Mouse (Mus musculus) left cerebral cortex, adult 8-10 months (tissue): Measurements from ENCODE around the gene Nrbp1. TPM values are rescaled to one million over a fixed set of nuclear protein-coding genes. Genes with fewer than 3 reads are reported as not detected.
"Not testable (repeated sequence)": the region's sequence is repeated elsewhere in the genome, so short reads cannot be mapped to it uniquely, and the experiment has no call there.

Experiments used
- DNase-seq, 2 experiments: peaks; one replicate each; pipeline ENCODE4 v3.0.0; 2022; ENCODE audit warnings: low spot score in 2 of 2
- total RNA-seq, 4 experiments: library from RNA; stranded (reverse); gene quantifications; 2 replicates each; pipeline ENCODE4 v1.2.4; 2022

The Nrbp1 gene
- total RNA-seq, 4 experiments from 2014 or later, result 85.2 to 91.1 (median 87.6) TPM

GRCm38 (mm10) chr5:31204421-31204820 is 36.2 kb upstream of the Nrbp1 start:
- DNase-seq, result no peak

- not testable (repeated sequence) for DNase-seq
These were observed 24.1 kb upstream of the Nrbp1 start for GRCm38 (mm10) chr5:31216554-31216953.

- no peak for DNase-seq
These were observed 22.4 kb upstream of the Nrbp1 start for GRCm38 (mm10) chr5:31218294-31218693.

- no peak for DNase-seq
These were observed 21.6 kb upstream of the Nrbp1 start for GRCm38 (mm10) chr5:31219070-31219469.

GRCm38 (mm10) chr5:31219474-31219873 is 21.2 kb upstream of the Nrbp1 start:
- DNase-seq, result no peak

DNA sequence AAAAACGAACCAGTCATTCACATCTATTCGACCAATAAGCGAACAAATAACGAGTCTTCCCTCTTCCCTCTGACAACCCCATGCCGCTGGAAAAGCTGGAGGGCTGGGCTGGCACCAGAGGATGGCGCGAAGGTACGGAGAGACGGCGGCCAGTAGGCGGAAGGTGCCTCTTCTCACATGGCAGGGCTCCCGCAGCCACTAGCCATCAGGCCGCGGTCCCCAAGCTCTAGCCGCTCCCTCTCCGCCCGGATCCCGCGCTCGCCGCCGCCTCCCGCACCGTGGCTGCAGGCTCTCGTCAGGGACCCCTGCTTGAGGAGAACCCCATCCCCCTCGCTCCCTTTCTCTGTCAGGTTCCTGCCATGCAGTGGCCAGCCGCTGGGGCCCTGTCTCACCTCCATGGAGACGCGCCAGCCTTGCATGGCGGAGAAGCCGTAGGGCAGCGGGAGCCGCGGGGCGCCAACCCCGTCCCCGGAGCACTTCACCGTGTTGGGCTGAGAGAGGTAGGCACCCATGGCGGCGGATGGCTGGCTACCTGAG is 20.7 kb upstream of the Nrbp1 start:
- no peak for DNase-seq

DNA sequence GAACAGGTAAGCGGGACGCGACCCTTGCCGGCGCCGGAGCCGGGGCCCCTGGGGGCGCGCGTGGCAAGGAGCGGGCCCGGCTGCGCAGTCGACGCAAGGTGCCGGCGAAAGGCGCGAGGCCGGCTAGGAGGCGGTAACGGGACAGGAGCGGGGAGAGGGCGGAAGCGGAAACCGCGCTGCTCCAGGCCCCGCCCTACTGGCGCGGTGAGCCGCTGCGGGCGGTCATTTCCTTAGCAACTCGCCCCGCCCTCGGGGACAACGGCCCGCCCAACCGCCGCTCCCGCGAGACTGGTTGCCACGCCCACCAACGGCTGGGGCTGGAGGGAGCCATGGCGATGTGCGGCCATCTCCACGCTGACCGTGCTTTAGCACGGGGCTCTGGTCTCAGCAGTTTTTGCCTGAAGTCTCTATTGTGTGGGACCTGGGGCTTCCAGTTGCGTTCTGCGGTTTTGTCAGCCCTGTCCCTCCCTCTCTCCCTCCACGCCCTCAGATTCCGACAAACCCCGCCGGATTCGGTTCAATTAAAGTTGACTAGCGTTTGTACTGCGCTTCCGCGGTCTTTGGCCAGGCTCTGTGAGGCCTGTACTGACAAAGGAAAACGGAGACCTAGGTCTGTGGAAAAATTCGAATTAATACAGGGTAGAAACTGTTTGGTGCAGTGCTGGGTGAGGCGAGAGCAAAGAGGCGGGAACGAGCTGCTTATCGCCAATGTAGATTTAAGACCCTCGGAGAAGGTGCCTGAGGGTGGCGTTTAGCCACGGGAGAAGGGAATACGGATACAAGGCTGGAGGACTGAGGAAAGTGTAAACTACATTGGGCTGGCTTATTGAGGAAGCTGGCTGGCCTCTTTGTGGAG is 20.0 kb upstream of the Nrbp1 start, which contains the start of gene Ppm1g:
Gene Ppm1g (minus strand): TSS at position 240 of the 856 bp plus-strand sequence.
- DNase-seq, result peak; percentile 88 to 93

DNA sequence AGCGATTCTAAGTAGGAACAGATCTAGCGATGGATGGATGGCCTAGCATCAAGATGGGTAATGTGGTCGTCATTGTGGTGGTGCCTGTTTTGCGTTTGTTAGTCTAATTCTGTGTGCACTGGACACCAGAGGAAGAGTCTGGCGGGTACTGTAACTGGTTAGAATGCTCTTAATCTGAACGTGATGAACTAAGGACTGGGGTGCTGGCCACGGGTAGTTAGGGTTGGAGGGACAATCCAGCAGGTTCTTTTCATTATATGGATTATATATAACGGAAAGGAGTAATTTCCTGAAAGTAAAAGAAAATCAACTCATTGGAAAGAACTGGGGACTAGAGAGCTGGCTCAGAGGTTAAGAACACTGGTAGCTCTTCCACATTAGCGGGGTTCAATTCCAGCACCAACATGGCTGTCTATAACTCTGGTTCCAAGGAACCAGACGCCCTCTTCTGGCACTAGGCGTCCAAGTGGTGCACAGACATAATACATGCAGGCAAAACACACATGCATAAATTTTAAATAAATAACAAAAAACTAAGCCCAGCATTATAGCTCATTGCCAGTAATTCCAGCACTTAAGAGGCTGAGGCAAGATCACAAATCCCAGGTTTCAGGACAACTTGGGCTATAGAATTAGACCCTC is 19.2 kb upstream of the Nrbp1 start:
- DNase-seq, result no peak

DNA sequence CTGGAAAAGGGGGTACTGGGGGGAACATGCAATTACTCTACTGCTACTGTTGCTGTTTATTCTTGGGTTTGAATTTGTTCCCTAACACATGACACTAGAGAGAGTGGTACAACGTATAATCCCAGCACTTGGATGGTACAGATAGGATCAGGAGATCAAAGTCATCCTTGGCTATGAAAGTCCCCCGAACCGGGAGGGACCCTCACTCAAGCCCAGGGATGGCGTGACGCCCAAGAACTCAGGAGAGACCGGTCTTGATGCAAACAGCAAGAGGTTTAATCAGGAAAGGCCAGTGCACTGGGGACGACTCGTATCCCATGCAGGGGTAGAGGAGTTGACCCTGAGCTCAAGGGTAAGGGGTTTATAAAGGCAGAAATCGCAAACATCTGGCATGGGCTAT is 18.0 kb upstream of the Nrbp1 start:
- DNase-seq, result no peak

- DNase-seq, result no peak
These were observed 14.0 kb upstream of the Nrbp1 start for GRCm38 (mm10) chr5:31226641-31227040.

- DNase-seq, result no peak
These were observed 914 bp downstream of the Nrbp1 start for GRCm38 (mm10) chr5:31241522-31242034.

- no peak for DNase-seq
These were observed 1.5 kb downstream of the Nrbp1 start for GRCm38 (mm10) chr5:31242191-31242590.

GRCm38 (mm10) chr5:31250716-31251115 is 10.1 kb downstream of the Nrbp1 start:
- no peak for DNase-seq

DNA sequence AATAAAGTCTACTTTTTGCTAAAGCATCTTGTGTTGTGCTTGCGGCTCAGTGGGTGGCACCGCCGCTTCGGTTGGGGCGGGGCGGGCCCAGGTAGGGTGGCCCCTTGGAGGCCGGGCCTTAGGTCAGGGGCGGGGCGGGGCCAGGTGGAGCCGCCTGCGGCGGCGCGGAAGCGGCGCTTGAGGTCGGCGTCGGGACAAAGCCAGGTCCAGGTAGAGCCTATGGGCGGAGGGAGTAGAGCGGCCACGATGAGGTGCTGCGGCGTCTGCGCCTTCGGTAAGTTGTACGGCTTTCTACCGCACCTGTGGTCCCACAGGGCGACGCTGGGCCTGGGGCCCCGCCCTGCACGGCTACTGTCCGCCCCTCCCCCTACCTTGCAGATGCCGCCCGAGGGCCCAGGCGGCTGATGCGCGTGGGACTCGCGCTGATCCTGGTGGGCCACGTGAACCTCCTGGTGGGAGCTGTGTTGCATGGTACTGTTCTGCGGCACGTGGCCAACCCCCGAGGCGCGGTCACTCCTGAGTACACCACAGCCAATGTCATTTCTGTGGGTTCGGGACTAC is 11.0 kb downstream of the Nrbp1 start, which contains the start of gene Krtcap3:
Gene Krtcap3 (plus strand): TSS at position 151 of the 561 bp plus-strand sequence.
- DNase-seq, result no peak

- no peak for DNase-seq
These were observed 11.5 kb downstream of the Nrbp1 start for GRCm38 (mm10) chr5:31252151-31252550.

- DNase-seq, result no peak
These were observed 12.3 kb downstream of the Nrbp1 start for GRCm38 (mm10) chr5:31252795-31253545.

- DNase-seq, result no peak
These were observed 13.1 kb downstream of the Nrbp1 start for GRCm38 (mm10) chr5:31253806-31254205.

- no peak for DNase-seq
These were observed 13.8 kb downstream of the Nrbp1 start for GRCm38 (mm10) chr5:31254452-31254851.

- DNase-seq, result no peak
These were observed 14.2 kb downstream of the Nrbp1 start for GRCm38 (mm10) chr5:31254901-31255300.

- DNase-seq, result no peak
These were observed 14.7 kb downstream of the Nrbp1 start for GRCm38 (mm10) chr5:31255381-31255780.

DNA sequence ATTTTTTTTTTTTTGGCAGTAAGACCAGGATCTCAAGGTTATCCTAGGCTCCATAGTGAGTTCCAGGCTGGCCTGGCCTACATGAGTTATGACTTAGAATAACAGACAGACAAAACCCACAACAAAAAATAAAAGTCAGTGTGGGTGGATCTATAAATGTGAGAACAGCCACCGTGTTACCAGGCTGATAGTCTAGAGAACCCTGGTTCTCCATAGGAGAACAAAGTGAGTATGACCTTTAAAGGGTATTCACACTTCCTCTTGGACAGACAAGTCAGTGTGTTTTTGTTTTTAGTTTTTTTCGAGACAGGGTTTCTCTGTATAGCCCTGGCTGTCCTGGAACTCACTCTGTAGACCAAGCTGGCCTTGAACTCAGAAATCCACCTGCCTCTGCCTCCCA is 15.3 kb downstream of the Nrbp1 start:
- no peak for DNase-seq
